Mouse (Mus musculus): ENCODE measurements at regions not wholly inside any gene's neighbourhood (a gene's known extent, or its start where the extent isn't known, plus 50 kb on each side); places are given as distances from the start of the nearest gene placed in this dataset.

- DNase-seq (ENCODE audit: low spot score): no peak
Observed at GRCm38 (mm10) chr3:35027898-35028297, 377.7 kb downstream of the Sox2 start.

GRCm38 (mm10) chr3:35029924-35030323, 379.7 kb downstream of the Sox2 start:
- DNase-seq (ENCODE audit: low spot score): no peak

- DNase-seq (ENCODE audit: low spot score): no peak
Observed at GRCm38 (mm10) chr3:35033587-35033986, 383.4 kb downstream of the Sox2 start.

DNA sequence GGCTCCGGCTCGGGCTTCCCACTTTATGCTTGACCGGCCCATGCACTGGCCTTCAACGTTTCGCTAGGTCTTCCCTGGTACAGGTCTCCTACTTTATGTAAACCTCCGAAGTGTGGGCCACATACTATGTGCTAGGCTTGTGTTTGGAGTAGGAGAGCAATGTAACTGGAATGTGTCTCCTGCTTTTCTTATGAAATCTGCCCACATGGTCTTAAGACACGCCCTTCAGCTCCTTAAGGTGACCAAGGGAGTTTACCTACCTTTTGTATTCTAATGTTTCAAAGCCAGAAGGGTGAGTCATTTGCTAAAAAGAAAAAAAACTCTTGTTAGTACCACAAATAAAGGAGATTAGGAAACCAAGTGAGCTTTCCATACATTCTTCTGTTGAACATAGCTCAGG, 385.0 kb downstream of the Sox2 start:
- DNase-seq (ENCODE audit: low spot score): no peak

DNA sequence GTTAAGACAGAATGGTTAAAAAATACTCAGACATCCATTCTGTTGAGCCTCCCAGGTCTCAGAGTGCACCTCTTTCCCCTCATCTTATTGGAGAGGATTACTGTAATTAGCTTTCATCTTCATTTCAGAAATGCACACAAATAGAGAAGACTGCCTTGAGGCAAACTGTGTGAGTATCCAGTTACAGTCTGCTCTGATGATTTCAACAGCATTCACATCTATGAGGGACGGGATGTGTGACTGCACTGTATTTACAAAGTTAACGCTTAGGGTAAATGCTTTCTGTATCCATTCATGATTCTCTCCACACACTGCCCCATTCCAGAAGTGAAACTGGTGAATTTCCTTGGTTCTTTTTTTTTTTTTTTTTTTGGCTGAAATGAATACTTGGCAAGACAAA, 393.5 kb downstream of the Sox2 start:
- DNase-seq (ENCODE audit: low spot score): no peak

DNA sequence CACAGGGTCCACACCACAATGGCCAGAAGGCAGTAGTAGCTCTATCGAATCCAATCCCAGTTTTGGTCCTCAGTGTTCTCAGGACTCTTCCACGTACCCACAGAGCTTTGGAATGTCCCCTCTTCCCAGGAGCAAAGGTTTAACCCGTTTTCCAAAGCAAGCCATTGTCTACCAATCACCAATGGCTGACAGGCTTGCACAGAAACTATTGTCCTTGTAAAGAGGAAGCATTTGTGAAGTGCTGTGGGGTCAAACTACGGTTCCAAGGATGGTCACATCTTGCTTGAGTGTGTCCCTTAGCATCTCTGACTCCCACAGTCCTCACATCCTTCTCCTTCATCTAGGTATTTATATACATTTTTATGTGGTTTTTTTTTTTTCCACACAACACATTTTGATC, 409.2 kb downstream of the Sox2 start:
- no peak for DNase-seq (ENCODE audit: low spot score)

DNA sequence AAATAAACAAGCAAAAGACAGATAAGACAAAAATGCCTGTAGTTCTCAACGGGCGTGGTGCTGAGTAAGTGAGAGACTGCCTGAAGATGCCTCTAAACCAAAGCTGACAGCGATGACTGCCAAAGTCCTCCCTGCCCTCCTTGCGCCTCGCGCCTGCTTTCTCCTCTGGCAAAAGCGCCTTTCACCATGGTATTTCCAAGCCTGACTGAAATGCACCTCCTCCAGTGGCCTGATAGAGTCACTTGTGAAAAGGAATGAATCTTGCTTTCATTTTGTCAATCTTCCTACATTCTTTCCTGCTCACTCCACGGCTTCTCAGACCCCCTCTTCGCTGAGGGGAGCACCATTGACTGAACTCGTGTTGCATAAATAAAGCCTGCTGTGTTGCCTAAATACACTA, 409.8 kb downstream of the Sox2 start:
- DNase-seq (ENCODE audit: low spot score): no peak

DNA sequence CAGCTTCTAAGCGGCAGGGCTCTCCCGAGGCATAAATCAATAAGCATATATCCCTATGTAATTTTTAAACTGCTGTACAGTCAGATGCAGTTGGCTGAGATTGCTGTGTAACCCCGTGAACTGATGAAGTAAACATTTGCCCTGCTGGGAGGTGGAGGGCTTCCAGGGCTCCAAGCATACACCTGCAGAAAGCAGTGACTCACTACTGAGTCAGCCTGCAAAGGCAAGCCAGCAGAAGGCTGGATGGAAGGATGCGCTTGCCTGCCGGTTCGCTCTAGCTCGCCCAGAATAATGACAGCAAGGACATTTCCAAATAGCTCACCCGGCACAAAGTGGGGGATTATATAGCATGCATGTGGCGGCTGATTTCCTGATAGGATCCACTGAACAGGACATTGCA, 416.6 kb downstream of the Sox2 start:
- no peak for DNase-seq (ENCODE audit: low spot score)

DNA sequence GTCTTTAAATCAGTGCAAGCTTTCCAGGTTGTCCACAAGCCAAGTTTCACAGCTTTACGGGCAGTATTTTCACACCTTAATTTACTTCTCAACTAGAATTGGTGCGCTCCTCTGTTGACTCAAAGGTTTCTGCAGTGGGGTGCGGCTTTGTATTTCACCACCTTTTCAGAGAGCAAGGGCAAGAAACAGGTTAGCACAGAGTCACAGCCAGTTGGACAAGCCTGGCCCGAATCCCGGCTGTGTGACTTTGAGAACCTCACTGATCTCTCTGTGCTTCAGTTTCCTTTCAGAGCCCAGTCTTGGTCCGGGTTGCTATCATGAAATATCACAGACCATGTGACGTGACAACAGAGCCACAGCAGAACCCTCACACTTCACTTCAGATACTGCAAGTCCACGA, 418.4 kb downstream of the Sox2 start:
- DNase-seq (ENCODE audit: low spot score): no peak

GRCm38 (mm10) chr3:35071046-35071445, 420.8 kb downstream of the Sox2 start:
- DNase-seq (ENCODE audit: low spot score): no peak

- DNase-seq (ENCODE audit: low spot score): no peak
Observed at GRCm38 (mm10) chr3:35079887-35080286, 429.7 kb downstream of the Sox2 start.

DNA sequence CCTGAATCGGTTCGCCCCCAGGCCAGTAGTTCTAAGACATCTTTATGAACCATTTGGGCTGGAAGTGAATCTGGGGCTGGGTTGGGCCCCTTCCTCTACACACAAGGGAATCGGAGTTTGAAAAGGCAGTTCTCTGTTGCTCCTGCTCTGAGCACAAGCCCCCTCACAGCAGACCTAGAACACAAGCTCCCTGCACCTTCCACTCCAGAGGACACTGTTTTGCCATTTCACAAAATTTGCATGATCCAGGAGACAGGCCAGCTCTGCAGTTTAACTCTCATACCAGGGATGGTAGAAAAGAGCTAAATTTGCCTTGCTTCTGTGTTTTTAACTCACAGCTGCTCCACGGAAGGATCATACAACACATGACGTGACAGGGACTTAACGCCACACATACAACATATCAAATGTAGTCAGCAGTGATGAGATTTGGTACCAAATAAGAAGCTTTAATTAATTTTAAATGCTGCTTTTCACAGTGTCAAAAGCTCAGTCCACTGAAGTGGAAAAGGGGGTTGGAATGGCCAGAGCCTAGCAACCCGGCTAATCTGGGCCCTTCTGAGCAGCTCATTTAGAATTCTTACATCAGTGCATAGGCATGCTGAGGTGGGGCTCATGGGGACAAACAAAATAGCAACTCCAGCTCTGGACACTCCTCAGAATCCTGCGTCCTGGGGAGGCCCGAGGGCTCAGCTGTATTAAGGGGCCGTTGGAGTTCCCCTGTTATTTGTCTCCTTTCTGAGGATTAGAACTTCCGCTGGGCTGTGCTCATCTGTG, 434.1 kb downstream of the Sox2 start:
- DNase-seq (ENCODE audit: low spot score): peak; percentile 19

DNA sequence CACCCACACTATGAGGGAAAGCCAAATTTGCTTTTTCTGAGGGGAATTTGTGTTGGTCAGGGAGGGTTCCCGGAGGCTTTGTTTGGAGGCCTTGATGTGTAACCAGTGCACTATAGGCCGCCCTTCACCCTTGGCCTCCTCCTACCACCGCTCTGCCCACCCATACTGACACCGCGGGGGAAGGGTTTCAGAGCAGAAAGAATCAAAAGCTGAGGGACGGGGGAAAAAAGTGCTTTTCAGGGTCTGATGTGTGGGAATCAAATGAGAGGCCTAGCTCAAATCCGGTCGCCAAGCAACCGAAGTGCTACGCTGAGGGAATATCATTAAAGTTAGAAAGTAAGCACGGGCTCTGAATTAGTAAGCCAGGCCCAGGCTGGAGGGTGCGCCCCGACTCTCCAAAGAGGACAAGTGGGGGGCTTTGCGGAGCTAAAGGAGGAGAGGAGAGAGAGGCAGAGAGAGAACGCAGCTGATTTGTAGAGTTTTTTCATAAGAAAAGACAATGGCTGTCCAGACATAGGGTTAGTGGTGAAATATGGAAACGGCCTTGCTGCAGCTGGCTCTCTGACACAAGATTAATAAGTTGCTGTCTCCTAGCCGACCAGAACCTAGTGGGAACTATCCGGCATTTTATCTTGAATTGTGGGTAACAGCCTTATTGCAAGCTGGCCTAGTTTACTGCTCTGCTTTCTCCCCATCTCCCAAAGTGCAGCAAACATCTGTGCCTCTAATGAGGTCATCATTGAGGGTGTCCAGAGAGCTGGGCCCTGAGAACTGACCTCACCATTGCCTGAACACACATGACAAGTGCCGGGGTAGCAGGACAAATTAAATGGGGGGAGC, 438.3 kb downstream of the Sox2 start:
- peak; percentile 13 for DNase-seq (ENCODE audit: low spot score)

- peak; percentile 21 for DNase-seq (ENCODE audit: low spot score)
Observed at GRCm38 (mm10) chr3:35090496-35091133, 440.4 kb downstream of the Sox2 start.

- no peak for DNase-seq (ENCODE audit: low spot score)
Observed at GRCm38 (mm10) chr3:35093001-35093400, 442.8 kb downstream of the Sox2 start.

DNA sequence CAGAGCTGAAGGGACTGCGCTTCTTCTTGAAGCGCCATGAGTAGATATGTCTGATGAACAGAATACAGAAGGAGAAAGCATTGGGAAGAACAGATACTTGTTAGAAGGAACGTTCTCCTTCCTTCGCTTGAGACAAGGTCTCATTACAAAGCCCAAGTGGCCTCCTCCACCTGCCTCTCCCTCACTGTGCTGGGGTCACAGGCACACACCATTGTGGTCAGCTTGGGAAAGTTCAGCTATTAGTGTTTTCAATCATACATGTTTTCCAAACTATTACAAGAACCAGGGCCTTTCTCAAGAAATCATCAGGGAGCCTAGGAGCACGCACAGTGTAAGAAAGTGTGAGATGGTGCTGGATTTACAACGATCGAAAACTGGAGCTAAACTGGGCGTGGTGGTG, 445.0 kb downstream of the Sox2 start:
- no peak for DNase-seq (ENCODE audit: low spot score)

- DNase-seq (ENCODE audit: low spot score): no peak
Observed at GRCm38 (mm10) chr3:35096381-35096780, 446.2 kb downstream of the Sox2 start.

DNA sequence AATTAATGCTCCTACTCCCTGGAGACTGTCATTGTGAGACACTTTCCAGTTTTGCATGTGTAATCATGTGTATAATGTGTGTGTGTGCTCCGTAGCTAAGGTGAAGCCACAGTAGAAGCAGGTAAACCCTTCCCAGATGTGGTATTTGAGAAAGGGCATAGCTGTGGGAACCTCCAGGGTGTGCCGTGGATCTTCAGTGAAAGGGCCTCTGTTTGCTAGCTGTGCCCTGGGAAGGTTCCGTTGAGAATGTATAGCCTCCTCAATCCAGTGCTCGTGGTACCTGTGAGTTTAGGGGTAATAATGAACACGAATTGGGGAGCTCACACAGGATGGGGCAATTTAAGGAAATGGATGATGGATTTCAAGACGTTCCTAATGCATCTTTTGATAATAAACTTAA, 447.6 kb downstream of the Sox2 start:
- no peak for DNase-seq (ENCODE audit: low spot score)

DNA sequence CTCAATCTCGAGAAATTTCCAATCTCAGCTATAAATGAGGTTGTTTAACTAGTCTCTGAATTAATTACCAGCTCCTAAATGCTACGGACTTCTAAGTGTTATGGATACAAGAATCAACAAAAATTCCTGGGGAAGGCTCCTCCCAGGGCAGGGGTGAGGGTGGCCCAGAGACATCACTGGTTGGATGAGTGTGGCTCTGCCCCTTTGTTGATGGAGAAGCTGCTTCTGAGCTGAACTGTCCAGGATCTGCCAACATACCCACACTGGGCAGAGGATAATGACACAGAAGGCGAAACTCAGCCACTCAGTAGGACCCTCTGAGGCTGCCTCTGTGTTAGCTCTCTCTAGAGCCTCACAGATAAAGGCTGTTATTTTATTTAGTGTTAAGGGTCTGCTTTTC, 449.0 kb downstream of the Sox2 start:
- DNase-seq (ENCODE audit: low spot score): no peak

DNA sequence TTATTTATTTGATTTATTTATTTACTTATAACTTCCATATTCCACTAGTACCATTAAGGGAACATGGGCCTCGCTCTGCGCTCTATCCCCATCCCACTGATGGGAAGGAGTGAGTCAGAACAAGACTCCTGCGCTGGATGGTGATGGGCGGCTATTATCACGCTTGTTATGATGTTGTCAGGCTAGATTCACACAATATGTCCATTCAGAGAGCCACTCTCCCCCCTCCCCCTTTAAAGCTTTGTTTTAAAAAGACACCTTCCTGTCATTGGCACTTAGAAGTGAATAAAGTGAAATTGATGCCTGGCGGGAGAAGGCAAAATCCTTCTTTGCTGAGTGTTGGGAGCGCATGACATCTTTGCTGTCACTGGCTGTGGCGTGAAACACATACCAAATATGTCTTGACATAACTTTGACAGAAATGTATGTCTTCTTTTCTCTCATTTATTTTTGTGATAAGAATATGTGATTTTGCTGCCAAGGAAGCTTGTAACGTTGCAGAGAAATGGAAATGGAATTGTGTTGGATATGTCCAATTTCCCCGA, 449.7 kb downstream of the Sox2 start:
- DNase-seq (ENCODE audit: low spot score): no peak

DNA sequence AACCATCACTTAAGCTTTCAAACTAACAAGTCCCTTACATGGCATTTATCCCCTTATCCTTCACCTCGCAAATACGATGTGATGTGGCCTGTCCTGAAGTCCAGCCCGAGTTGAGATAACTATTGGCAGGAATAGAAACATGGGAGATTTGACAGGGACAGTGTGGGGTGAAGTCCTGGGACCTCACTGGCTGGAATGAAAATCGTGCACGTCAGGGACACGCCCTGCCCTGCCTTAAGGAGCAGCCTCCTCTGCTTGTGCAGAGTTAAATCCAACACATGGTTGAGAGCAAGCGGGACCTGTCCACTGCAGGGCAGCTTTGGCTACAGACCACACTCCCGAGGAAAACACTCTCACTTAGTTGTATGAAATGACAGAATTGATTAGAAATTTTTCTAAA, 451.1 kb downstream of the Sox2 start:
- no peak for DNase-seq (ENCODE audit: low spot score)

- DNase-seq (ENCODE audit: low spot score): no peak
Observed at GRCm38 (mm10) chr3:35101951-35102350, 451.7 kb downstream of the Sox2 start.
